Comparison of ENCODE assay signal across 8 mouse cellular contexts in genomic region chr1:191396446-191396845, GRCm38 (mm10). TPM values are rescaled to one million over a fixed set of nuclear protein-coding genes. Genes with fewer than 3 reads are reported as not detected.
A peak's percentile ranks its signal among the peaks of the same experiment; 100 is the strongest.
DNase-seq lines count a peak whose midpoint lies in the region; TF ChIP-seq lines count a peak whose summit lies in the region.

No protein-coding gene starts in this region.

- H3K4me3 ChIP-seq in brown adipose tissue, adult 24 weeks (ENCODE audit: insufficient read depth, low read depth, low read length), result peak overlapping the region; percentile 100
- peak overlapping the region; percentile 84 for H3K4me3 ChIP-seq in spleen, adult 2 months (ENCODE audit: extremely low read depth, insufficient read depth, insufficient read length)

- DNase-seq in right cerebral cortex, postnatal 14 days, result peak; percentile 47
- no peak for DNase-seq in right cerebral cortex, adult 2 months (ENCODE audit: low spot score in 2 of 2)
- peak; percentile 60 to 70 for DNase-seq in gastrocnemius, postnatal 4 days (ENCODE audit: low spot score in 2 of 2)
- peak; percentile 79 for DNase-seq in kidney, postnatal 10 days
- peak; percentile 72 for DNase-seq in lung, postnatal 10 days
- DNase-seq in spleen, adult 2 months (ENCODE audit: low read depth in 1 of 2, low spot score in 2 of 2), result peak in 1 of 2 experiments; percentile 59
- DNase-seq in natural killer cell, adult 2 months (ENCODE audit: low spot score in 2 of 2), result no peak

- WGBS in spleen, adult 2 months, result 5% methylated on average over 65 of the region's 74 CpGs

- H3K4me1 ChIP-seq in brown adipose tissue, adult 24 weeks (ENCODE audit: control insufficient read depth, insufficient read depth, insufficient read length, low read length), result no peaks in the 10 kb centered on the region
- peaks cover 11% of the 10 kb centered on the region for H3K4me1 ChIP-seq in spleen, adult 2 months (ENCODE audit: control insufficient read depth, insufficient read depth, insufficient read length)

- H3K27me3 ChIP-seq in spleen, adult 2 months (ENCODE audit: control insufficient read depth, insufficient read depth, low read length), result 0 out of 2 replicates have a peak, but pooled peaks cover 2% of the 10 kb centered on the region

- TF ChIP-seq CTCF in spleen, adult 2 months (IDR thresholded peaks at IDR 0.05; ENCODE audit: extremely low read depth, insufficient read depth, insufficient read length, insufficient replicate concordance), result no peak

- TF ChIP-seq POLR2A in spleen, adult 2 months (IDR thresholded peaks at IDR 0.05; ENCODE audit: low read depth, low read length), result no peak; the same call in 1 of the 2 replicates

- H3K36me3 ChIP-seq in spleen, adult 2 months (ENCODE audit: control insufficient read depth, insufficient read depth, low read length), result no peaks in the 10 kb centered on the region

- H3K27ac ChIP-seq in brown adipose tissue, adult 24 weeks (replicated peaks; ENCODE audit: low read depth, low read length), result peak overlapping the region; percentile 100
- H3K27ac ChIP-seq in spleen, adult 2 months (ENCODE audit: insufficient read depth, low read length), result peak overlapping the region; percentile 97

RNA-seq across cellular contexts. Expression of gene Ppp2r5a, which starts 6.6 kb away (rescaled TPM):
- polyA plus RNA-seq in brown adipose tissue, adult 24 weeks (2012; ENCODE audit: insufficient read depth, insufficient read length, missing spikeins), result 895 and 923 TPM in 2 replicates
- 10 to 100 TPM; 57.9 to 66.5 TPM for total RNA-seq in gastrocnemius, postnatal 4 days (2021)
- 49.2 and 65.2 TPM in 2 replicates for polyA plus RNA-seq in spleen, adult 2 months (2012; rRNA removed)

Comparison
In these comparisons a context has a peak if more than half of its experiments do, and no peak if none do; other contexts are left out.
1. DNase-seq: peak in right cerebral cortex, postnatal 14 days (single experiment), gastrocnemius, postnatal 4 days (2 of 2), kidney, postnatal 10 days (single experiment) and lung, postnatal 10 days (single experiment); none in right cerebral cortex, adult 2 months (0 of 2) and natural killer cell, adult 2 months (0 of 2).
2. RNA of gene Ppp2r5a, which starts 6.6 kb away (polyA plus RNA-seq): 895 to 923 TPM in brown adipose tissue, adult 24 weeks; 49.2 to 65.2 TPM in spleen, adult 2 months; every median in the first group is over 10 times any median in the second.